Mouse (Mus musculus) heart, adult 10 weeks (tissue): Measurements from ENCODE around the gene Fam19a5. TPM values are rescaled to one million over a fixed set of nuclear protein-coding genes. Genes with fewer than 3 reads are reported as not detected.

Experiments
- polyA plus RNA-seq: library from polyadenylated mRNA; stranded (reverse); fragments of 350-450 nt; fragmentation: Illumina TruSeq; extraction: RNeasy Lipid Tissue Mini Kit (QIAGEN cat#74804); gene quantifications from one replicate; pipeline ENCODE4 v1.2.3, GENCODE M21; 2014; ENCODE audit warnings: low read depth, low replicate concordance

Fam19a5 gene
- 4.7 TPM for polyA plus RNA-seq

DNA sequence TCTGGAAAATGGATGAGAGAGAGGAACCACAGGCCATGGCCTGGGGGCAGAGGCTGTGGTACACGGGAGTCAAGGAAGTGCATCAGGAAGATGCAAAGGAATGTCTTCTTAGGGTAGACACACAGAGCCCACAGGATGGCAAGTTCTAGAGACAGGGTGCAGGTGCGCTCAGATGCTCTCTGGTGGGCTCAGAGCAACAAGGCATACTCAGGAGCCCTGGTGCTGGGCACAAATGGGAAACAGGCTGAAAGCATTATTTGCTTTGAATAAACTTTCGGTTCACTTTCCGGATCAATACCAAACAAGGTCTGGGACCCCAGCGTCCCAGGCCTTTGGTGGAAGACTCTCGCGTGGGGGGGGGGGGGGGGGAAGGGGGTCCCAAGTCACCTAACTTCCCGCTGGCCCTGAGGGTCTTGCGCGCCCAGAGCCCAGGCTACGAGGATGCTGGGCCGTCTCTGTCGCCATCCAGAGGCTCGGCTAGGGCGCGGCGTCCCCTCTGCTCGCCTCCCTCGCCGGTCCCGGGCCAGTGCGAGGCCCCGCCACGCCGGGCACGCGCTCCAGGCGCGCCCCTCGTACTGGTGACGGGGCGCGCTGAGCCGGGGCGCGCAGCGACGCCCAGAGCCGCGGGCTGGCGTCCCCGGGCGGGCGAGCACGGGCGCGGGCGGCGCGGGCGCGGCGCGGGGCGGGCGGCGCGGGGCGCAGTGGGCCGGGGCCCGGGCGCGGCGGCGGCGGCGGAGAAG is at the start of gene Fam19a5:
Gene Fam19a5, plus strand, starts transcription at position 701 of the 740 bp plus-strand sequence.

